Mouse (Mus musculus): ENCODE measurements around the gene Kat6b.
"Not testable (repeated sequence)": the region's sequence is repeated elsewhere in the genome, so short reads cannot be mapped to it uniquely, and the experiment has no call there.

The Kat6b gene

GRCm38 (mm10) chr14:21481231-21481630, at the start of gene Kat6b:
Gene Kat6b, plus strand, starts transcription at chr14:21481434.
- DNase-seq (ENCODE audit: low read depth), result no peak

- DNase-seq (ENCODE audit: low read depth), result peak; percentile 41
Measured at GRCm38 (mm10) chr14:21433415-21433814, 47.8 kb upstream of the Kat6b start.

GRCm38 (mm10) chr14:21433995-21434394, 47.2 kb upstream of the Kat6b start:
- peak; percentile 24 for DNase-seq (ENCODE audit: low read depth)

- DNase-seq (ENCODE audit: low read depth), result no peak
Measured at GRCm38 (mm10) chr14:21434686-21435085, 46.5 kb upstream of the Kat6b start.

- peak; percentile 64 for DNase-seq (ENCODE audit: low read depth)
Measured at GRCm38 (mm10) chr14:21439785-21440184, 41.4 kb upstream of the Kat6b start.

GRCm38 (mm10) chr14:21440526-21440925, 40.7 kb upstream of the Kat6b start:
- DNase-seq (ENCODE audit: low read depth), result no peak

GRCm38 (mm10) chr14:21441772-21442533, 39.3 kb upstream of the Kat6b start:
- no peak for DNase-seq (ENCODE audit: low read depth)

- no peak for DNase-seq (ENCODE audit: low read depth)
Measured at GRCm38 (mm10) chr14:21452581-21452980, 28.7 kb upstream of the Kat6b start.

- DNase-seq (ENCODE audit: low read depth), result no peak
Measured at GRCm38 (mm10) chr14:21453896-21454295, 27.3 kb upstream of the Kat6b start.

GRCm38 (mm10) chr14:21455654-21456350, 25.4 kb upstream of the Kat6b start:
- no peak for DNase-seq (ENCODE audit: low read depth)

- no peak for DNase-seq (ENCODE audit: low read depth)
Measured at GRCm38 (mm10) chr14:21456526-21456925, 24.7 kb upstream of the Kat6b start.

GRCm38 (mm10) chr14:21457876-21458275, 23.4 kb upstream of the Kat6b start:
- DNase-seq (ENCODE audit: low read depth), result no peak

GRCm38 (mm10) chr14:21458696-21459095, 22.5 kb upstream of the Kat6b start:
- DNase-seq (ENCODE audit: low read depth), result no peak

- no peak for DNase-seq (ENCODE audit: low read depth)
Measured at GRCm38 (mm10) chr14:21459163-21459562, 22.1 kb upstream of the Kat6b start.

- DNase-seq (ENCODE audit: low read depth), result no peak
Measured at GRCm38 (mm10) chr14:21462398-21462797, 18.8 kb upstream of the Kat6b start.

- DNase-seq (ENCODE audit: low read depth), result no peak
Measured at GRCm38 (mm10) chr14:21463117-21463712, 18.0 kb upstream of the Kat6b start.

GRCm38 (mm10) chr14:21470386-21470785, 10.8 kb upstream of the Kat6b start:
- DNase-seq (ENCODE audit: low read depth), result no peak

- DNase-seq (ENCODE audit: low read depth), result no peak
Measured at GRCm38 (mm10) chr14:21471975-21472374, 9.3 kb upstream of the Kat6b start.

GRCm38 (mm10) chr14:21474593-21475132, 6.6 kb upstream of the Kat6b start:
- not testable (repeated sequence) for DNase-seq (ENCODE audit: low read depth)

GRCm38 (mm10) chr14:21477181-21477580, 4.1 kb upstream of the Kat6b start:
- DNase-seq (ENCODE audit: low read depth), result no peak

GRCm38 (mm10) chr14:21479566-21479965, 1.7 kb upstream of the Kat6b start:
- DNase-seq (ENCODE audit: low read depth), result no peak

GRCm38 (mm10) chr14:21480191-21480590, 1.0 kb upstream of the Kat6b start:
- no peak for DNase-seq (ENCODE audit: low read depth)

GRCm38 (mm10) chr14:21484199-21484598, 3.0 kb downstream of the Kat6b start:
- DNase-seq (ENCODE audit: low read depth), result no peak
